Mouse (Mus musculus): ENCODE results near the gene Slc30a2.

DNA sequence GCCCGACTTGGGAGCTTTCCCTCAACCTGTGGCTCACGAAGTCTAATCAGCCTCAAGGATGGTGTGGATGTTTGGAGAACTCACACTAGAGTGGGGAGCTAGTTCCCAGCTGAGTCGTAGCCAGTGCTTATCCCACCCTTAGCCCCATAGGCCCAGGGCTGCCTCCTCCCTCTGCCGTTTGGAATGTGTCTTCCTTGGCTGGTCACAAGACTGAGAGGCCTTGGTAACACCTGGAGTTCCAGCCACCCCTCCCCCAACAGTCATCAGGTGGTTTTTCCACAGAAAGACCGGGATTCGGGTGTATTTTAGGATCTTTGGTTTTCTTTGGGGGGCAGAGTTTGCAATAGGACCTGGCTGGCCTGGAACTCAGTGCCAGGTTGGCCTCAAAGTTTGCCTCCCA is 7.7 kb downstream of the Slc30a2 start:
- TF ChIP-seq CTCF (IDR thresholded peaks at IDR 0.05; ENCODE audit: extremely low read depth, insufficient read depth, insufficient read length, insufficient replicate concordance) (no peak), POLR2A (IDR thresholded peaks at IDR 0.05; ENCODE audit: low read depth, low read length) (no peak)
